Mouse (Mus musculus) midbrain, embryonic 16.5 days (tissue): ENCODE data around the gene Zfp961. TPM values are rescaled to one million over a fixed set of nuclear protein-coding genes. Genes with fewer than 3 reads are reported as not detected.
"Not testable (repeated sequence)": the region's sequence is repeated elsewhere in the genome, so short reads cannot be mapped to it uniquely, and the experiment has no call there.

Source experiments
- ATAC-seq: fragments of 200-750 bp; cut with Nextera tagmentation; 2 replicates; pipeline ENCODE4 v1.8.0; 2017; ENCODE audit warnings: moderate TSS enrichment
- H3K27ac ChIP-seq: fragments of 300-500 bp; sonication (generic); 2 replicates; pipeline ENCODE4 v1.5.1; 2014; ENCODE audit warnings: mild to moderate bottlenecking, low read length, mixed read lengths
- H3K27me3 ChIP-seq: fragments of 300-500 bp; sonication (generic); 2 replicates; pipeline ENCODE4 v1.6.1; 2014; ENCODE audit warnings: low read depth, low read length, mixed read lengths; ENCODE audit not compliant: control insufficient read depth, insufficient read depth
- H3K36me3 ChIP-seq: fragments of 300-500 bp; sonication (generic); 2 replicates; pipeline ENCODE4 v1.6.1; 2014; ENCODE audit warnings: mild to moderate bottlenecking, low read length, moderate library complexity, mixed read lengths; ENCODE audit not compliant: control insufficient read depth, insufficient read depth
- H3K4me1 ChIP-seq: fragments of 300-500 bp; sonication (generic); 2 replicates; pipeline ENCODE4 v1.6.1; 2014; ENCODE audit warnings: mild to moderate bottlenecking, low read length, mixed read lengths; ENCODE audit not compliant: control insufficient read depth, insufficient read depth
- H3K4me2 ChIP-seq: fragments of 300-500 bp; sonication (generic); 2 replicates; pipeline ENCODE4 v1.6.1; 2014; ENCODE audit warnings: mild to moderate bottlenecking, low read length, mixed read lengths
- H3K4me3 ChIP-seq: fragments of 300-500 bp; sonication (generic); 2 replicates; pipeline ENCODE4 v1.5.1; 2014; ENCODE audit warnings: low read depth, mild to moderate bottlenecking, low read length, moderate library complexity, mixed read lengths
- H3K9ac ChIP-seq: fragments of 300-500 bp; sonication (generic); 2 replicates; pipeline ENCODE4 v1.6.1; 2014; ENCODE audit warnings: low read depth, low read length, mixed read lengths
- H3K9me3 ChIP-seq: fragments of 300-500 bp; sonication (generic); replicated peaks from 2 replicates; pipeline ENCODE4 v1.6.1; 2014; ENCODE audit warnings: mild to moderate bottlenecking, low read length, mixed read lengths; ENCODE audit not compliant: control insufficient read depth, poor library complexity, severe bottlenecking
- WGBS: fragments of 180-500 bp; shearing (Covaris S2); extraction: QIAGEN DNeasy Blood & Tissue Kit; methylation state at CpG from one replicate; pipeline ENCODE4 v1.1.7; 2014; 5-methylcytosine and 5-hydroxymethylcytosine counted together
- polyA plus RNA-seq: library from polyadenylated mRNA; unstranded; fragments of >200 nt; fragmentation: Nextera tagmentation; extraction: Ambion mirVana; gene quantifications from 2 replicates; pipeline ENCODE4 v1.2.1, GENCODE M21; 2015

The Zfp961 gene
- polyA plus RNA-seq, 1 experiment from 2014 or later, result 17.6 TPM

DNA sequence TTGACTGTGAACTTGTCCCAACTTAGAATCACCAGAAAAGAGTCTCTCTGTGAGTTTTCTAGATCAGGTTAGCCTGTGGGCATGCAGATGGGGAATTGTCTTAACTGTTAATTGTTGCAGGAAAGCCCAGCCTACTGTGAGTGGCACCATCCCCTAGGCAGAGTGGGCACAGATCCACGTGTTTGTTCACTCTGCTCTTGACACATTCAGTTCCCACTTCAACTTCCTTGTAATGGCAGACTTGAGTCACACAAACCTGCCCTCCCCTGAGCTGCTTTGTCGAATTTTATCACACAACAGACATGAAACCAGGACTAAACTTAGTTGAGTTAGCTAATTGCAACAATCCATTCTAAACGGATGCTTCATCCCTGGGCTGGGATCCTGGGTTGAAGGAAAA is 49.4 kb downstream of the Zfp961 start:
- ATAC-seq, result no peak
- Histone ChIP-seq H3K9me3 (no peaks in the 10 kb centered on the region), H3K4me3 (no peak overlapping the region), H3K9ac (no peak overlapping the region), H3K27ac (no peak overlapping the region), H3K4me1 (no peaks in the 10 kb centered on the region), H3K27me3 (no peaks in the 10 kb centered on the region), H3K4me2 (no peak overlapping the region), H3K36me3 (no peaks in the 10 kb centered on the region)
- WGBS, result 65% methylated on average over 3 of the region's 3 CpGs

DNA sequence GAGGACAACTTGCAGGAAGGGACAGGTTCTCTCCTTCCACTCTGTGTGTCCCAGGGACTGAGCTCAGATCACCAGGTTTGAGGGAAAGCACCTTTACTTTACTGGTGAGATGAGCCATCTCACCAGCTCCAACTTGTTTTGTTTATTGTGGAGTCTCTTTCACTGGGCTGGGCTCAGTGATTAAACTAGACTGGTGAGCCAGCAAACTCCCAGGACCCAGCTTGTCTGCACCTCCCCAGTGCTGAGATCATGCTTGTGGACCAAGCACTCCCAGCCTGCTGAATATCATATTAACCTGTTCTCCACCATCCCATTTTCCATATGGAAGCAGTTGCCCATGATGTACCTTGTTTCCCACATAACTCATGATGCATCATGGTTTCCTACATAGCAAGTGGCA is 52.1 kb downstream of the Zfp961 start:
- no peak overlapping the region for H3K9ac ChIP-seq
- no peaks in the 10 kb centered on the region for H3K4me1 ChIP-seq
- no peaks in the 10 kb centered on the region for H3K36me3 ChIP-seq
- no peak for ATAC-seq
- H3K27me3 ChIP-seq, result no peaks in the 10 kb centered on the region
- no peak overlapping the region for H3K4me2 ChIP-seq
- H3K27ac ChIP-seq, result no peak overlapping the region
- no peak overlapping the region for H3K4me3 ChIP-seq
- H3K9me3 ChIP-seq, result no peaks in the 10 kb centered on the region

DNA sequence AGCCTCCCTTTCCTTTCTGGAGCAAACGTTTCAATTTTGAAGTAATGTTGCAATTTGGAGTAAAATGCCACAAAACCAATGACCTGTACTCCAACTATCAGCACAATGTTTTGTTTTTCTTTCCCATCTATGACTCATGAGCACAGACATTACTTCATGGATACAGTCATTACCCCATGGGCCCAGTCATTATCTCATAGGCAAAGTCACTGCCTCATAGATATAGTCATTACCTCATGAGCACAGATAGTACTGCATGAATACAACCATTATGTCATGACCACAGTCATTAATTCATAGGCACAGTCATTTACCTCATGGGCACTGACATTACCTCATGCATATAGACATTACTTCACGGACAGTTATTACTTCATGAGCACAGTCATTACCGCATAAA is 55.1 kb downstream of the Zfp961 start:
- H3K9ac ChIP-seq, result no peak overlapping the region
- no peaks in the 10 kb centered on the region for H3K4me1 ChIP-seq
- 88% methylated on average over 3 of the region's 3 CpGs for WGBS
- H3K27ac ChIP-seq, result no peak overlapping the region
- no peaks in the 10 kb centered on the region for H3K36me3 ChIP-seq
- no peak for ATAC-seq
- no peaks in the 10 kb centered on the region for H3K9me3 ChIP-seq
- H3K4me2 ChIP-seq, result no peak overlapping the region
- H3K27me3 ChIP-seq, result no peaks in the 10 kb centered on the region
- H3K4me3 ChIP-seq, result no peak overlapping the region

DNA sequence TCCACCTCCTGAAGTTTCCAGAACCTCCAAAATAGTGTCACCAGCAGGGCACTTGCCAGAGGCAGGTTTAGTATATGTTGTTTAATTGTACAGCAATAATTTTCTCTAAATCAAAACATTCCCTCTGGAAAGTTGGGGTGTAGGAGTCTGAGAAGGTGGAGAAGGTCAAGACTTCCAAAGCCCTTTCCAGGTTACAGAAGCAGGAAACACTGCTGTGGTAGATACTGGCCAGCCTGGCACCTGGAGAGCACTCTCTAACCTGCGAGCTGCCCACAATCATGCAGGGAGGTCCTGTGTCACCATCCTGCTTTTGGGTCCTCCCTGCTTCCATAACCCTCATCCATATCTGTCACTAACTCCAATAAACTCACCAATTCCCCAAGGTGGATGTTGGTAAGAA is 55.9 kb downstream of the Zfp961 start:
- H3K9me3 ChIP-seq, result no peaks in the 10 kb centered on the region
- no peak for ATAC-seq

DNA sequence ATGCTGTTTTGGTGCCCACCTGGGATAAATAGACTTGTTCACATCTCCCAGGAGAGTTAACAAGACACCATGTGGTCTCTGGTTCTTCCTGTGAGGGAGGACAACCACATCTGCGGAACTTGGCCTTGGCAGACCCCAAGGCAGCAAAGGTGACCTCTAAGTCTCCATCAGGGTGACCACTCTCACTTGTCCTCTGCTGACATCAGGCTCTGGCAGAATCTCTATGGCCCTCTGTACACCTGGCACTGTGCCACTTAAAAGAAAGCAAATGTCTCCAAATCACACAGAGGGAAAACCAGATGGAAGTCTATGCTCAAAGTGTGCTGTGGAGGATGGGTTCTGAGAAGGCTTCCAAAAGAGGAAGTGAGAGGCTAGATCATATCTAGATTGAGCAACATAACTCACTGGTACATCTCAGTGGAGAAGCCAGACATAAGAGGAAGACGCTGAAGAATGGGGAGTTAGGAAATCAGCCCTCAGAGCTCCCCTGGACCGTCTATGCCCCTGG is 57.4 kb downstream of the Zfp961 start:
- no peaks in the 10 kb centered on the region for H3K4me1 ChIP-seq
- no peak overlapping the region for H3K9ac ChIP-seq
- H3K4me3 ChIP-seq, result no peak overlapping the region
- no peak overlapping the region for H3K4me2 ChIP-seq
- H3K27me3 ChIP-seq, result no peaks in the 10 kb centered on the region
- no peak for ATAC-seq
- no peaks in the 10 kb centered on the region for H3K9me3 ChIP-seq
- 77% methylated on average over 3 of the region's 3 CpGs for WGBS
- no peaks in the 10 kb centered on the region for H3K36me3 ChIP-seq
- H3K27ac ChIP-seq, result no peak overlapping the region

More for the DNA sequence above, 55.9 kb downstream of the Zfp961 start:
- Histone ChIP-seq H3K27me3 (no peaks in the 10 kb centered on the region), H3K4me1 (no peaks in the 10 kb centered on the region), H3K27ac (no peak overlapping the region), H3K9ac (no peak overlapping the region), H3K4me3 (no peak overlapping the region), H3K36me3 (no peaks in the 10 kb centered on the region), H3K4me2 (no peak overlapping the region)
- 77% methylated on average over 1 of the region's 1 CpGs for WGBS

DNA sequence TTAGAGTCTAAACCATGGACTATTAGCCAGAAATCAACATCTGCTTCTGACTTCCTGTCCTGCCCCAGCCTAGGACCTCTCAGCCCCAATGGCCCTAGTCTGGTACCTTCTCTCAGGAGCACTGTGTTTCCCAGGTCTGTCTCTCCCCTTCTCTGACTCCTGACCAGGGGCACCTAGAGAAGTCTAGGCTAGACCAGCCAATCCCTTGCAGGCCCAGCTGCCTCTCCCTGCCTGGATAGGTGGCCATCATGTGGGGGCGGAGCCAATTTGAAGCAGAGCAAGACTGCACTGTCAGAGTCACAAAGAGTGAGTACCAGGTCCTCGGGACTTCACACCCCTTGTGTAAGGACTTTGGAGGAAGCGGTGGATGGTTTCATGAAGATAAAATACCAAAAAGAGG is 58.6 kb downstream of the Zfp961 start, which contains the start of gene Cyp4f18:
Gene Cyp4f18, minus strand, starts transcription at position 154 of the 400 bp plus-strand sequence.
- H3K4me3 ChIP-seq, result no peak within 1 kb of the TSS
- H3K4me1 ChIP-seq, result no peaks in the 10 kb centered on the region
- no peaks in the 10 kb centered on the region for H3K9me3 ChIP-seq
- H3K27ac ChIP-seq, result no peak within 1 kb of the TSS
- H3K4me2 ChIP-seq, result no peak within 1 kb of the TSS
- no peaks in the 10 kb centered on the region for H3K36me3 ChIP-seq
- WGBS, result 71% methylated on average over 3 of the region's 3 CpGs
- no peak within 1 kb of the TSS for H3K9ac ChIP-seq
- ATAC-seq, result no peak
- H3K27me3 ChIP-seq, result no peaks in the 10 kb centered on the region

DNA sequence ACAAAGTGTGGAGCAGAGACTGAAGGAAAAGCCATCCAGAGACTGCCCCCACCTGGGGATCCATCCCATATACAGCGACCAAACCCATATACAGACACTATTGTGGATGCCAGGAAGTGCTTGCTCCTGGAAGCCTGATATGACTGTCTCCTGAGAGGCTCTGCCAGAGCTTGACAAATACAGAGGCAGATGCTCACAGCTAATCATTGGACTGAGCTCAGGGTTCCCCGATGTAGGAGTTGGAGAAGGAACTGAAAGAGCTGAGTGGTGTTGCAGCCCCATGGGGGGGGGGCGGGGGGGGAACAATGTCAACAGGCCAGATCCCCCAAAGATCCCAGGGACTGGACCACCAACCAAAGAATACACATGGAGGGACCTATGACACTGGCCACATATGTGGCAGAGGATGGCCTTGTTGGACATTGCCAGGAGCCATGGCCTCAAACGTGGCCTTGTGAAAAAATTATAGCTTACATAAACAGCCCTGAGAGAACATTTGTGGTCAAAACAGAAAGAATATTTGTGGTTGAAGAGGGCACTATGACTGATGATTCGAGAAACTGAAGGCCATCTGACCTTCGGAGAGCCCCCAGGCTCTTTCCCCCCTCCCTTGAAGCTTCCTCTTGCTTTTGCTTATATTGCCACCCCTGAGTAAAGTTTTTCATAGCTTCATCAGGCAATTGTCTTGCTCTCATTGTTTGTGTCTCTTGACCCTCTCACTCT is 62.8 kb downstream of the Zfp961 start:
- H3K27me3 ChIP-seq, H3K9me3 ChIP-seq, H3K4me2 ChIP-seq, H3K27ac ChIP-seq, H3K9ac ChIP-seq, ATAC-seq, H3K4me3 ChIP-seq, H3K4me1 ChIP-seq, H3K36me3 ChIP-seq: not testable (repeated sequence)
- WGBS, result 77% methylated on average over 6 of the region's 6 CpGs

DNA sequence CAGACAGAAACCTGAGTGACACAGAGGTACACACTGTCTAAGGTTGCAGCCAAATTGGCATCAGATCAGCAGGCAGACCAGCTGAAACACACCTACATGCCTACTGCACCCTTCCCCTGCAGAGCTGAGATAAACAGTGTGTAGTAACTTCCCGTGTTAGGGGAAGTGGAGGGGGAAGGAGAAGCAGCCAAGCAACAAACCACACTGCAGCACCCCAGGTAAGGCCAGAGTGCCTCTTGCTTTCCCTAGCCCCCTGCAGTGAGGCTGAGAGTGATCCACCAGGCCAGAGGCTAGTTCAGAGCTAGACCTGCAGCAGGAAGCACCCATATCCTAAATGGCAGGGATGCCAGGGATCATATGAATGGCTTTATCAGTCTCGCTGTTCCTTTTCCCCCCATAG is 66.5 kb downstream of the Zfp961 start:
- H3K27ac ChIP-seq, H3K4me2 ChIP-seq, H3K4me3 ChIP-seq, H3K27me3 ChIP-seq, H3K4me1 ChIP-seq, ATAC-seq, H3K36me3 ChIP-seq, H3K9ac ChIP-seq, H3K9me3 ChIP-seq: not testable (repeated sequence)
- WGBS, result 71% methylated on average over 2 of the region's 2 CpGs

DNA sequence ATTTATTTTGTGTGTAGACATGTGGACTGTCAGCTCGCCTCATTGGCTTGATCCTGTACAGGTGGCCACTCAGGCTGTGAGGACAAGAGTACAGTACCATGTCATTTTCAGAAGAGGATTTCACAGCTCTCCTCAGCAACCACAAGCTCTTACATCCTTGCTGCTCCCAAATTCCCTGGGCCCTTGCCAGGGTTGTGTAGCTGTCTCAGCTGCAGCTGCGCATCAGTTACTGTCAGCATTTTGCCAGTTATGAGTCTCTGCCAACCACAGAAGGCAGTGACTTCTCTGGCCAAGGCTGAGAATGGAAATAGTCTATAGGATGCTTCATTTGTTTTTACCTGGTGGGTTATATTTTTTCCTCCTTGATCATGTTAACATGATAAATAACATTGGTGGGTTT is 67.3 kb downstream of the Zfp961 start:
- Histone ChIP-seq H3K27ac (no peak overlapping the region), H3K4me3 (no peak overlapping the region), H3K36me3 (no peaks in the 10 kb centered on the region), H3K9me3 (no peaks in the 10 kb centered on the region), H3K4me1 (no peaks in the 10 kb centered on the region), H3K27me3 (no peaks in the 10 kb centered on the region), H3K4me2 (no peak overlapping the region), H3K9ac (no peak overlapping the region)
- WGBS, result 80% methylated on average over 2 of the region's 2 CpGs
- ATAC-seq, result no peak
